Mouse (Mus musculus) heart, postnatal 14 days (tissue): ENCODE measurements at regions not wholly inside any gene's neighbourhood (a gene's known extent, or its start where the extent isn't known, plus 50 kb on each side); places are given as distances from the start of the nearest gene placed in this dataset.

Source experiments
- DNase-seq, 2 experiments: peaks; one replicate each; pipeline ENCODE4 v3.0.0; 2021 to 2022
- intact Hi-C: fragments of 180-260 bp; cut with DNase I; formaldehyde crosslinking; loops from one replicate; pipeline ENCODE4 v1.15.1; 2025

GRCm38 (mm10) chr15:67904646-67905045 lies 1403.9 kb upstream of the Lrrc6 start:
- intact Hi-C loops: no loop called here
- DNase-seq: no peak

GRCm38 (mm10) chr15:67902982-67903381 lies 1402.3 kb upstream of the Lrrc6 start:
- DNase-seq: no peak
- intact Hi-C loops: no loop called here

GRCm38 (mm10) chr15:67901191-67901601 lies 1400.5 kb upstream of the Lrrc6 start:
- intact Hi-C loops: loop anchor here (2.0 kb wide), 1 partner anchor 26 kb away; no protein-coding TSS in a partner anchor
- peak; percentile 39 to 58 for DNase-seq

- intact Hi-C loops: loop anchor here (2.0 kb wide), 1 partner anchor 27 kb away; no protein-coding TSS in a partner anchor
These were observed 1399.1 kb upstream of the Lrrc6 start for GRCm38 (mm10) chr15:67899772-67900171.

GRCm38 (mm10) chr15:67898959-67899403 lies 1398.3 kb upstream of the Lrrc6 start:
- DNase-seq: peak; percentile 57 to 74

More at GRCm38 (mm10) chr15:67899772-67900171, 1399.1 kb upstream of the Lrrc6 start:
- no peak for DNase-seq

GRCm38 (mm10) chr15:67892066-67892465 lies 1391.4 kb upstream of the Lrrc6 start:
- intact Hi-C loops: no loop called here
- no peak for DNase-seq

More at GRCm38 (mm10) chr15:67898959-67899403, 1398.3 kb upstream of the Lrrc6 start:
- intact Hi-C loops: no loop called here

GRCm38 (mm10) chr15:67890612-67891304 lies 1390.0 kb upstream of the Lrrc6 start:
- intact Hi-C loops: no loop called here
- DNase-seq: no peak

- intact Hi-C loops: no loop called here
- no peak for DNase-seq
These were observed 1387.8 kb upstream of the Lrrc6 start for GRCm38 (mm10) chr15:67888548-67888947.

- intact Hi-C loops: no loop called here
- no peak for DNase-seq
These were observed 1354.6 kb upstream of the Lrrc6 start for GRCm38 (mm10) chr15:67855291-67855690.

GRCm38 (mm10) chr15:67850118-67850517 lies 1349.4 kb upstream of the Lrrc6 start:
- intact Hi-C loops: no loop called here
- no peak for DNase-seq

- intact Hi-C loops: no loop called here
- DNase-seq: no peak
These were observed 1345.0 kb upstream of the Lrrc6 start for GRCm38 (mm10) chr15:67845707-67846106.

- DNase-seq: no peak
- intact Hi-C loops: no loop called here
These were observed 1340.0 kb upstream of the Lrrc6 start for GRCm38 (mm10) chr15:67840671-67841070.

GRCm38 (mm10) chr15:67825796-67826484 lies 1325.2 kb upstream of the Lrrc6 start:
- intact Hi-C loops: no loop called here
- DNase-seq: no peak

GRCm38 (mm10) chr15:67823226-67823625 lies 1322.5 kb upstream of the Lrrc6 start:
- DNase-seq: no peak
- intact Hi-C loops: no loop called here

GRCm38 (mm10) chr15:67799871-67800270 lies 1299.2 kb upstream of the Lrrc6 start:
- intact Hi-C loops: no loop called here
- DNase-seq: no peak

- intact Hi-C loops: no loop called here
- no peak for DNase-seq
These were observed 1294.9 kb upstream of the Lrrc6 start for GRCm38 (mm10) chr15:67795578-67795977.

GRCm38 (mm10) chr15:67792822-67793221 lies 1292.1 kb upstream of the Lrrc6 start:
- intact Hi-C loops: no loop called here
- no peak for DNase-seq

GRCm38 (mm10) chr15:67788587-67788986 lies 1287.9 kb upstream of the Lrrc6 start:
- intact Hi-C loops: no loop called here
- no peak for DNase-seq

- intact Hi-C loops: no loop called here
These were observed 1284.9 kb upstream of the Lrrc6 start for GRCm38 (mm10) chr15:67785583-67785982.

GRCm38 (mm10) chr15:67783754-67784153 lies 1283.0 kb upstream of the Lrrc6 start:
- DNase-seq: no peak
- intact Hi-C loops: no loop called here

More at GRCm38 (mm10) chr15:67785583-67785982, 1284.9 kb upstream of the Lrrc6 start:
- no peak for DNase-seq

- no peak for DNase-seq
- intact Hi-C loops: no loop called here
These were observed 1281.8 kb upstream of the Lrrc6 start for GRCm38 (mm10) chr15:67782505-67782904.

GRCm38 (mm10) chr15:67780856-67781255 lies 1280.1 kb upstream of the Lrrc6 start:
- no peak for DNase-seq
- intact Hi-C loops: no loop called here
